In genomic region chrX:153498665-153499293, GRCm38 (mm10) we compare ENCODE assay signal across 9 mouse cellular contexts. TPM values are rescaled to one million over a fixed set of nuclear protein-coding genes. Genes with fewer than 3 reads are reported as not detected.
DNase-seq lines count a peak whose midpoint lies in the region; ATAC-seq and TF ChIP-seq lines count a peak whose summit lies in the region.
"Had no signal": no experiment of that assay in that cellular context is flagged by ENCODE, and none has a peak within 500 bp of the region (broad histone marks: within the 10 kb centered on the region; RNA-seq: fewer than 3 reads in every experiment).

No protein-coding gene starts in this region.

- no peaks in the 10 kb centered on the region for H3K36me3 ChIP-seq in kidney, adult 2 months (ENCODE audit: control insufficient read depth, insufficient read depth, low read length)
- no peaks in the 10 kb centered on the region for H3K36me3 ChIP-seq in intestine, postnatal 0 days (ENCODE audit: control insufficient read depth, insufficient read depth)
- no peaks in the 10 kb centered on the region for H3K36me3 ChIP-seq in liver, embryonic 14.5 days (replicated peaks; ENCODE audit: control insufficient read depth, insufficient read depth, low read depth)

- 11% methylated on average over 30 of the region's 30 CpGs for WGBS in kidney, adult 2 months
- WGBS in intestine, postnatal 0 days, result 26% methylated on average over 30 of the region's 30 CpGs
- WGBS in liver, embryonic 14.5 days (ENCODE audit: insufficient replicate concordance), result 18% methylated on average over 30 of the region's 30 CpGs
- 16% methylated on average over 30 of the region's 30 CpGs for WGBS in olfactory bulb, adult 2 months

- TF ChIP-seq EP300 in liver, embryonic 14.5 days (IDR thresholded peaks at IDR 0.05; ENCODE audit: low read depth), result no peak

- H3K9ac ChIP-seq in intestine, postnatal 0 days (ENCODE audit: low read depth, low read length), result peak overlapping the region; percentile 67
- H3K9ac ChIP-seq in liver, embryonic 14.5 days (replicated peaks), result peak overlapping the region; percentile 71

- TF ChIP-seq POLR2A in kidney, adult 2 months (IDR thresholded peaks at IDR 0.05; ENCODE audit: low read depth, low read length), result no peak
- TF ChIP-seq POLR2A in bone marrow macrophage, adult 2 months (IDR thresholded peaks at IDR 0.05; ENCODE audit: borderline replicate concordance, low read depth, low read length), result no peak
- TF ChIP-seq POLR2A in olfactory bulb, adult 2 months (IDR thresholded peaks at IDR 0.05; ENCODE audit: insufficient read depth, low read depth, low read length), result no peak

- ATAC-seq in intestine, postnatal 0 days, result no peak
- ATAC-seq in liver, embryonic 14.5 days (ENCODE audit: insufficient read depth), result peak; percentile 1; the same call in 1 of the 2 replicates

- peak overlapping the region; percentile 77 for H3K4me3 ChIP-seq in kidney, adult 2 months (ENCODE audit: insufficient read depth, low read depth, low read length)
- H3K4me3 ChIP-seq in bone marrow macrophage, adult 2 months (ENCODE audit: insufficient read depth, low read length), result peak overlapping the region; percentile 79
- H3K4me3 ChIP-seq in intestine, postnatal 0 days (ENCODE audit: low read depth, low read length), result peak overlapping the region; percentile 60
- peak overlapping the region; percentile 64 to 73 for H3K4me3 ChIP-seq in liver, embryonic 14.5 days (ENCODE audit: insufficient read depth in 1 of 2, low read depth in 2 of 2, low read length in 2 of 2)
- peak overlapping the region; percentile 81 for H3K4me3 ChIP-seq in olfactory bulb, adult 2 months (ENCODE audit: insufficient read depth, low read depth, low read length)

- H3K4me2 ChIP-seq in intestine, postnatal 0 days (replicated peaks; ENCODE audit: low read depth), result peak overlapping the region; percentile 70
- peak overlapping the region; percentile 77 for H3K4me2 ChIP-seq in liver, embryonic 14.5 days (ENCODE audit: low read depth)

- no peaks in the 10 kb centered on the region for H3K27me3 ChIP-seq in kidney, adult 2 months (replicated peaks; ENCODE audit: control insufficient read depth, insufficient read depth, low read length)
- no peaks in the 10 kb centered on the region for H3K27me3 ChIP-seq in intestine, postnatal 0 days (replicated peaks; ENCODE audit: control insufficient read depth, insufficient read depth, low read length)
- H3K27me3 ChIP-seq in liver, embryonic 14.5 days (ENCODE audit: control insufficient read depth, insufficient read depth, low read length), result no peaks in the 10 kb centered on the region

- intact Hi-C loops in gastrocnemius, postnatal 14 days (cut with DNase I; ENCODE audit: low total_unique reads), result no loop called here

- H3K27ac ChIP-seq in kidney, adult 2 months (ENCODE audit: insufficient read depth, low read depth, low read length), result peak overlapping the region; percentile 87; the same call in 1 of the 2 replicates
- H3K27ac ChIP-seq in bone marrow macrophage, adult 2 months (ENCODE audit: insufficient read depth, low read depth, low read length), result peak overlapping the region; percentile 90
- peak overlapping the region; percentile 84; the same call in 1 of the 2 replicates for H3K27ac ChIP-seq in intestine, postnatal 0 days (ENCODE audit: low read depth, low read length)
- no peak overlapping the region for H3K27ac ChIP-seq in liver, embryonic 14.5 days
- H3K27ac ChIP-seq in olfactory bulb, adult 2 months (ENCODE audit: insufficient read depth, low read depth, low read length), result peak overlapping the region; percentile 94

- H3K4me1 ChIP-seq in kidney, adult 2 months (ENCODE audit: control insufficient read depth, insufficient read depth, low read length), result no peaks in the 10 kb centered on the region; the same call in 1 of the 2 replicates
- H3K4me1 ChIP-seq in bone marrow macrophage, adult 2 months (ENCODE audit: control insufficient read depth, insufficient read depth, low read length), result peaks cover 3% of the 10 kb centered on the region; the same call in 1 of the 2 replicates
- H3K4me1 ChIP-seq in intestine, postnatal 0 days (replicated peaks; ENCODE audit: control insufficient read depth, insufficient read depth, low read length), result no peaks in the 10 kb centered on the region
- H3K4me1 ChIP-seq in liver, embryonic 14.5 days (replicated peaks; ENCODE audit: control insufficient read depth in 2 of 2, insufficient read depth in 2 of 2, low read length in 1 of 2), result no peaks in the 10 kb centered on the region
- H3K4me1 ChIP-seq in olfactory bulb, adult 2 months (ENCODE audit: control insufficient read depth, insufficient read depth, low read length), result no peaks in the 10 kb centered on the region; the same call in 1 of the 2 replicates

- no peaks in the 10 kb centered on the region for H3K9me3 ChIP-seq in intestine, postnatal 0 days (ENCODE audit: control insufficient read depth)
- H3K9me3 ChIP-seq in liver, embryonic 14.5 days (ENCODE audit: control insufficient read depth, low read length), result no peaks in the 10 kb centered on the region

- DNase-seq in kidney, adult 2 months, result peak; percentile 3
- no peak for DNase-seq in kidney, adult 18-20 months
- DNase-seq in frontal cortex, adult 2 months (ENCODE audit: extremely low spot score in 1 of 2, low spot score in 1 of 2), result peak; percentile 1 to 17
- DNase-seq in liver, embryonic 14.5 days (ENCODE audit: low read depth in 3 of 3, low spot score in 3 of 3), result no peak
- DNase-seq in gastrocnemius, postnatal 14 days, result no peak

- no peak for TF ChIP-seq CTCF in kidney, adult 2 months (conservative IDR thresholded peaks at IDR 0.05; ENCODE audit: insufficient read depth, insufficient read length, low read depth, low read length)
- TF ChIP-seq CTCF in bone marrow macrophage, adult 2 months (IDR thresholded peaks at IDR 0.05; ENCODE audit: low read depth, low read length), result no peak
- TF ChIP-seq CTCF in intestine, postnatal 0 days (IDR thresholded peaks at IDR 0.05; ENCODE audit: low read depth), result no peak
- TF ChIP-seq CTCF in liver, embryonic 14.5 days (IDR thresholded peaks at IDR 0.05; ENCODE audit: low read depth), result no peak
- no peak for TF ChIP-seq CTCF in olfactory bulb, adult 2 months (IDR thresholded peaks at IDR 0.05; ENCODE audit: insufficient read depth, low read depth, low read length)

RNA-seq across cellular contexts. Expression of gene Ubqln2, which starts 0.8 kb away (rescaled TPM):
- 26.0 and 28.7 TPM in 2 replicates for polyA plus RNA-seq in kidney, adult 2 months (2012; rRNA removed)
- 37.2 and 46.0 TPM in 2 replicates for polyA plus RNA-seq in bone marrow macrophage, adult 2 months (2012; ENCODE audit: insufficient read depth, insufficient read length, missing spikeins)
- polyA plus RNA-seq in frontal cortex, adult 2 months (2012; rRNA removed), result 136 and 146 TPM in 2 replicates
- polyA plus RNA-seq in intestine, postnatal 0 days (2015; fragmentation: Nextera tagmentation; extraction: Ambion mirVana), result 11.9 and 12.1 TPM in 2 replicates
- 7.2 and 8.7 TPM in 2 replicates for polyA plus RNA-seq in liver, embryonic 14.5 days (2012; rRNA removed)
- polyA plus RNA-seq in liver, embryonic 14.5 days (2014; fragmentation: Nextera tagmentation; extraction: Ambion mirVana), result 4.6 and 4.7 TPM in 2 replicates
- polyA plus RNA-seq in olfactory bulb, adult 2 months (2012; ENCODE audit: insufficient read depth, insufficient read length, low replicate concordance, missing spikeins), result not detected in 2 replicates
- total RNA-seq in gastrocnemius, postnatal 14 days (2021), result 10 to 100 TPM; 16.6 to 17.8 TPM

RNA-seq across cellular contexts. Expression of gene Cypt3, which starts 59.6 kb away (rescaled TPM):
- polyA plus RNA-seq in kidney, adult 2 months (2012; rRNA removed), result not detected in 2 replicates
- polyA plus RNA-seq in bone marrow macrophage, adult 2 months (2012; ENCODE audit: insufficient read depth, insufficient read length, missing spikeins), result not detected in 2 replicates
- polyA plus RNA-seq in frontal cortex, adult 2 months (2012; rRNA removed), result not detected in 2 replicates
- not detected in 2 replicates for polyA plus RNA-seq in intestine, postnatal 0 days (2015; fragmentation: Nextera tagmentation; extraction: Ambion mirVana)
- not detected in 2 replicates for polyA plus RNA-seq in liver, embryonic 14.5 days (2012; rRNA removed)
- polyA plus RNA-seq in liver, embryonic 14.5 days (2014; fragmentation: Nextera tagmentation; extraction: Ambion mirVana), result not detected in 2 replicates
- polyA plus RNA-seq in olfactory bulb, adult 2 months (2012; ENCODE audit: insufficient read depth, insufficient read length, low replicate concordance, missing spikeins), result not detected in 2 replicates
- total RNA-seq in gastrocnemius, postnatal 14 days (2021), result not detected
- polyA plus RNA-seq: large intestine, adult 2 months had no signal

Comparison
In these comparisons a context has a peak if more than half of its experiments do, and no peak if none do; other contexts are left out.
1. DNase-seq: peak in kidney, adult 2 months (single experiment) and frontal cortex, adult 2 months (2 of 2); none in kidney, adult 18-20 months (single experiment), liver, embryonic 14.5 days (0 of 3) and gastrocnemius, postnatal 14 days (single experiment).
2. Peak in every context shown above with its lines, with median percentiles within 50 percentile points of each other: H3K4me3 ChIP-seq.